Mouse (Mus musculus) lung, adult 2 months (tissue): ENCODE measurements at regions not wholly inside any gene's neighbourhood (a gene's known extent, or its start where the extent isn't known, plus 50 kb on each side); places are given as distances from the start of the nearest gene placed in this dataset.
A peak's percentile ranks its signal among the peaks of the same experiment; 100 is the strongest.

Source experiments
- DNase-seq: peaks from one replicate; pipeline ENCODE4 v3.0.0; 2022
- H3K4me1 ChIP-seq: fragments of 200-500 bp; 2 replicates; pipeline ENCODE4 v1.6.1; 2011; ENCODE audit warnings: low read length; ENCODE audit not compliant: control insufficient read depth, insufficient read depth
- H3K4me3 ChIP-seq: fragments of 200-500 bp; replicated peaks from 2 replicates; pipeline ENCODE3; 2011; ENCODE audit warnings: low read depth, mild to moderate bottlenecking, control low read depth, low read length; ENCODE audit errors: extremely low read depth
- CTCF ChIP-seq: fragments of 200-500 bp; IDR thresholded peaks from 2 replicates; pipeline ENCODE4 v1.5.1; 2011; ENCODE audit warnings: mild to moderate bottlenecking, low read length, control low read depth; ENCODE audit not compliant: insufficient read depth
- POLR2A ChIP-seq: fragments of 200-500 bp; IDR thresholded peaks from 2 replicates; pipeline ENCODE4 v1.6.1; 2011; ENCODE audit warnings: low read depth, mild to moderate bottlenecking, control low read depth, low read length, borderline replicate concordance; ENCODE audit errors: extremely low read depth
- WGBS: fragments of 180-500 bp; shearing (Covaris S2); methylation state at CpG from one replicate; pipeline ENCODE4 v1.1.7; 2018; 5-methylcytosine and 5-hydroxymethylcytosine counted together

GRCm38 (mm10) chr1:157740725-157741665, 234.5 kb downstream of the Sec16b start:
- Histone ChIP-seq H3K4me3 (no peak overlapping the region), H3K4me1 (no peaks in the 10 kb centered on the region)
- WGBS: 45% methylated on average over 13 of the region's 13 CpGs
- TF ChIP-seq CTCF (no peak), POLR2A (no peak)
- DNase-seq: no peak

- no peak for DNase-seq
- no peak overlapping the region for H3K4me3 ChIP-seq
- TF ChIP-seq POLR2A (no peak), CTCF (peak; percentile 48)
- no peaks in the 10 kb centered on the region for H3K4me1 ChIP-seq
Measured at GRCm38 (mm10) chr1:157745611-157746010, 239.1 kb downstream of the Sec16b start.

- DNase-seq: no peak
- TF ChIP-seq POLR2A (no peak), CTCF (no peak)
- Histone ChIP-seq H3K4me1 (no peaks in the 10 kb centered on the region), H3K4me3 (no peak overlapping the region)
- 21% methylated on average over 10 of the region's 10 CpGs for WGBS
Measured at GRCm38 (mm10) chr1:157755015-157755649, 248.6 kb downstream of the Sec16b start.

- H3K4me1 ChIP-seq: no peaks in the 10 kb centered on the region
- no peak overlapping the region for H3K4me3 ChIP-seq
- WGBS: 88% methylated on average over 3 of the region's 3 CpGs
- no peak for TF ChIP-seq CTCF
- no peak for TF ChIP-seq POLR2A
- no peak for DNase-seq
Measured at GRCm38 (mm10) chr1:157756977-157757376, 250.4 kb downstream of the Sec16b start.

GRCm38 (mm10) chr1:157758337-157758736, 251.8 kb downstream of the Sec16b start:
- no peak for DNase-seq
- Histone ChIP-seq H3K4me3 (no peak overlapping the region), H3K4me1 (no peaks in the 10 kb centered on the region)
- TF ChIP-seq POLR2A: no peak
- TF ChIP-seq CTCF: no peak
- WGBS: 93% methylated on average over 1 of the region's 1 CpGs

GRCm38 (mm10) chr1:157768201-157768600, 261.7 kb downstream of the Sec16b start:
- 29% methylated on average over 6 of the region's 6 CpGs for WGBS
- no peak for DNase-seq
- TF ChIP-seq CTCF (no peak), POLR2A (no peak)
- H3K4me3 ChIP-seq: no peak overlapping the region
- no peaks in the 10 kb centered on the region for H3K4me1 ChIP-seq

- Histone ChIP-seq H3K4me3 (no peak overlapping the region), H3K4me1 (no peaks in the 10 kb centered on the region)
- TF ChIP-seq POLR2A (no peak), CTCF (no peak)
- no peak for DNase-seq
- WGBS: 80% methylated on average over 7 of the region's 7 CpGs
Measured at GRCm38 (mm10) chr1:157797711-157798110, 291.2 kb downstream of the Sec16b start.

- Histone ChIP-seq H3K4me3 (no peak overlapping the region), H3K4me1 (no peaks in the 10 kb centered on the region)
- no peak for TF ChIP-seq CTCF
- no peak for TF ChIP-seq POLR2A
- DNase-seq: no peak
- WGBS: 37% methylated on average over 21 of the region's 21 CpGs
Measured at GRCm38 (mm10) chr1:157798561-157799553, 292.3 kb downstream of the Sec16b start.

GRCm38 (mm10) chr1:157801151-157801550, 294.6 kb downstream of the Sec16b start:
- no peak for TF ChIP-seq CTCF
- no peak for TF ChIP-seq POLR2A
- H3K4me1 ChIP-seq: no peaks in the 10 kb centered on the region
- 67% methylated on average over 3 of the region's 3 CpGs for WGBS
- DNase-seq: no peak
- no peak overlapping the region for H3K4me3 ChIP-seq
